Mouse (Mus musculus): Measurements from ENCODE around the gene Zwint.

- TF ChIP-seq POLR2A (IDR thresholded peaks at IDR 0.05; ENCODE audit: low read depth, low read length) (peak; percentile 89), HCFC1 (IDR thresholded peaks at IDR 0.05; ENCODE audit: low read depth, low read length) (peak; percentile 67; the same call in 1 of the 2 replicates), CTCF (conservative IDR thresholded peaks at IDR 0.05 in 1 of 2, IDR thresholded peaks at IDR 0.05 in 1 of 2; ENCODE audit: low read depth in 2 of 2, low read length in 2 of 2) (no peak), ZNF384 (IDR thresholded peaks at IDR 0.05; ENCODE audit: low read depth, low read length) (no peak), MEF2A (IDR thresholded peaks at IDR 0.05; ENCODE audit: borderline replicate concordance, low read depth, low read length) (no peak), EP300 (IDR thresholded peaks at IDR 0.05; ENCODE audit: low read length) (no peak), KAT2A (IDR thresholded peaks at IDR 0.05; ENCODE audit: insufficient replicate concordance, low read length) (no peak), NRF1 (IDR thresholded peaks at IDR 0.05; ENCODE audit: low read depth, low read length) (peak; percentile 87), NELFE (IDR thresholded peaks at IDR 0.05; ENCODE audit: low read depth, low read length) (peak; percentile 63)
Observed at GRCm38 (mm10) chr10:72654270-72655016, at the start of gene Zwint.

Data from CH12.LX (cell line).